Mouse (Mus musculus): ENCODE measurements around the gene Katnal1.

- no peak for TF ChIP-seq CTCF (IDR thresholded peaks at IDR 0.05; ENCODE audit: low read depth)
- no peak for TF ChIP-seq EP300 (IDR thresholded peaks at IDR 0.05; ENCODE audit: low read depth)
Measured at GRCm38 (mm10) chr5:148968179-148968578, 39.1 kb upstream of the Katnal1 start.

Measured in heart, postnatal 0 days (tissue).